Mouse (Mus musculus): ENCODE data around the gene Emp3. TPM values are rescaled to one million over a fixed set of nuclear protein-coding genes. Genes with fewer than 3 reads are reported as not detected.
"Not testable (repeated sequence)": the region's sequence is repeated elsewhere in the genome, so short reads cannot be mapped to it uniquely, and the experiment has no call there.

The Emp3 gene
- polyA plus RNA-seq, 1 experiment from 2014 or later = 58.4 TPM

DNA sequence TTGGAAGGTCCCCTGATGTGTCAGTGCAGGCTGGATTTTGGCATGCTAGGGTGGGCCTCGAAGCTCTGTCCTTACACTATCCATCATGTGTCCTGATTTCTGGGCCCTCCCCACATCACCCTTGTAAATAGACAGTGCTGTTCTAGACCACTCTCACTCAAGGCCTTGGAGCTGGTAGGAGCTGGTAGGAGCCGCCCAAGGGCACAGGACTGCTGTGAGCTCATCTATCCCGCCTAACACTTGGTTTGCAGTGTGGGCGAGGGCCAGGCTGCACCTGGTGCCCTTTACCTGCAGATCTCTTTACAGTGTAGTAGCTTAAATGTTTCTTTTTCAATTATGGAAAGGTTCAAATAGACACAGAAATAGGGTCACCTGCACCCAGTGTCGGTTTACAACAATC, 6.2 kb downstream of the Emp3 start:
- Histone ChIP-seq H3K27ac (peak overlapping the region; percentile 3; the same call in 1 of the 2 replicates), H3K27me3 (no peaks in the 10 kb centered on the region), H3K4me3 (replicated peaks) (no peak overlapping the region), H3K9me3 (no peaks in the 10 kb centered on the region), H3K9ac (replicated peaks) (no peak overlapping the region), H3K4me2 (no peak overlapping the region), H3K36me3 (peaks cover 27% of the 10 kb centered on the region), H3K4me1 (replicated peaks) (peaks cover 41% of the 10 kb centered on the region)
- no peak for ATAC-seq (ENCODE audit: insufficient number of reproducible peaks, insufficient read depth, low FRiP score, low TSS enrichment, low read depth)
- WGBS = 80% methylated on average over 5 of the region's 5 CpGs

DNA sequence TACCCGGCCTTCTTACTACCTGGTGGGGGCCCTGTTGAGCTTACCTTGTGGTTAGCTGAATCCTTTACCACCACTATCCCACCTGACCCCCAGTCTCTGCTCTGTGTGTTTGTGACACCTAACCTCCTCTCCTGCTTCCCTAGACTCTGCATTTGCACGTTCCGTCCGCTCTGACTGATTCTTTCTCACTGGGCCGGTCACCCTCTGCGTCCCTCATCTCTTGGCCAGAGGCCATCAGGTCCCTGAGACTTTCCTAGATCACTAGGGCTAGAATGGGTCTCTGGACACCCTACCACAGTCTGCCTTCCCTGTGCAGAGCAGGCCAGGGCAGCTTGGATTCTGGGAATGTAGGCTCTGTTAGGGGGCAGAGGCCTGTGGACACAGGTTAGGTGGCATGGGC, 7.1 kb downstream of the Emp3 start:
- WGBS = 82% methylated on average over 6 of the region's 6 CpGs
- Histone ChIP-seq H3K27me3 (no peaks in the 10 kb centered on the region), H3K4me2 (no peak overlapping the region), H3K4me1 (replicated peaks) (peaks cover 36% of the 10 kb centered on the region), H3K9me3 (no peaks in the 10 kb centered on the region), H3K9ac (replicated peaks) (no peak overlapping the region; the same call in 1 of the 2 replicates), H3K36me3 (peaks cover 34% of the 10 kb centered on the region), H3K4me3 (replicated peaks) (no peak overlapping the region), H3K27ac (no peak overlapping the region)
- no peak for ATAC-seq (ENCODE audit: insufficient number of reproducible peaks, insufficient read depth, low FRiP score, low TSS enrichment, low read depth)

DNA sequence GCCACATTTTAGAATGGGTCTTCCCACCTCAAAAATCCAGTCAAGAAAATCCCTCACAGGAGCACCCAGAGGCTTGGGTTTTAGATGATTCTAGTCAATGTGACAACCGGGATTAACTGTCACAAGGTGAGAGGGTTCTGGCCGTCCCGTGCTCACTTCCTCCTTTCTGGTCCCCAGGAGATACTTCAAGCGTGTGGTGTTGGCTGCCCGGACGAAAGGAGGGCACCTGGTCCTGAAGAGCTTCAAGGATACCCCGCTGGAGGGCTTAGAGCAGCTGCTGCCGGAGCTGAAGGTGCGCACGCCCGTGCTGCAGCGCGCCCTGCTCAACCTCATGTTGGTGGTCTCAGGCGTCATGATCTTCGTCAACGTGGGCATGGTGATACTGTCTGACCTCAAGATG, 12.1 kb downstream of the Emp3 start:
- no peak for ATAC-seq (ENCODE audit: insufficient number of reproducible peaks, insufficient read depth, low FRiP score, low TSS enrichment, low read depth)
- no peaks in the 10 kb centered on the region for H3K27me3 ChIP-seq
- peaks cover 42% of the 10 kb centered on the region for H3K36me3 ChIP-seq
- H3K4me2 ChIP-seq = no peak overlapping the region
- H3K4me3 ChIP-seq (replicated peaks) = no peak overlapping the region
- H3K27ac ChIP-seq = no peak overlapping the region
- H3K9ac ChIP-seq (replicated peaks) = no peak overlapping the region
- WGBS = 92% methylated on average over 16 of the region's 16 CpGs
- peaks cover under 1% of the 10 kb centered on the region; the same call in 1 of the 2 replicates for H3K4me1 ChIP-seq (replicated peaks)
- H3K9me3 ChIP-seq = no peaks in the 10 kb centered on the region

DNA sequence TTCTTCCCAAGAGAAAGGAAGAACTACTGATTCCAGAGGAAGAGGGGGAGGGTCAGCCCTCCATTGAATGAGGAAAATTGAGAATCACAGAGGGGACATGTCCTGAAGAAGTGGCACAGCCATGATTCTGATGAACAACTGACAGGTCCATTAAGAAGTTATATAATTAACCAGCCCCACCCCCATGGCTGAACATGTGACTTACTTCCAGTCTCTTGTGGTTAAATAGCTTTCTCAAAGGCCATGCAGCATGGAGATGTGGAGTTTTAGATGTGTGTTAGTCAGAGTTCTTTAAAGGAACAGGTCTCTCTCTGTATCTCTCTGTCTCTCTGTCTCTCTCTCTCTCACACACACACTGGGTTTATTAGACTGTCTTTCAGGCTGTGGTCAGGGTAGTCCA, 12.8 kb downstream of the Emp3 start:
- ATAC-seq (ENCODE audit: insufficient number of reproducible peaks, insufficient read depth, low FRiP score, low TSS enrichment, low read depth) = no peak
- Histone ChIP-seq H3K4me3 (replicated peaks) (no peak overlapping the region), H3K4me1 (replicated peaks) (no peaks in the 10 kb centered on the region)

DNA sequence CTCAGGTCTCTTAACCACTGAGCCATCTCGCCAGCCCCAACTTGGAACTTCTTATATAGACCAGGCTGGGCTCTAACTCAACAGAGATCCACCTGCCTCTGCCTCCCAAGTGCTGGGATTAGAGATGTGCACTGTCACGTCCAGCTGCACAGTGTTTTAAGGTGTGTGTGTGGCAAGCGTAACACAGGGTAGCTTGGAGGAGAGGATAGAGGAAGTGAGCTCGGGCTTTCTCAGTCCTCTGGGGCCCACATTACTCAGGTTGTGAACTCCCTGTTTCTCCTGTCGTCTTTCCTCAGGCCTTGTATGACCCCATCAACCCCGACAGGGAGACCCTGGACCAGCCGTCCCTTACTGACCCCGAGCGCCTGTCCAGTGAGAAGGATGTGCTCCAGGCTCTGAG, 14.6 kb downstream of the Emp3 start:
- H3K9me3 ChIP-seq = no peaks in the 10 kb centered on the region
- no peak overlapping the region for H3K4me3 ChIP-seq (replicated peaks)
- ATAC-seq (ENCODE audit: insufficient number of reproducible peaks, insufficient read depth, low FRiP score, low TSS enrichment, low read depth) = no peak
- no peaks in the 10 kb centered on the region for H3K4me1 ChIP-seq (replicated peaks)
- H3K27me3 ChIP-seq = no peaks in the 10 kb centered on the region
- H3K27ac ChIP-seq = no peak overlapping the region
- H3K36me3 ChIP-seq = peaks cover 32% of the 10 kb centered on the region
- 91% methylated on average over 9 of the region's 9 CpGs for WGBS
- no peak overlapping the region for H3K4me2 ChIP-seq
- no peak overlapping the region for H3K9ac ChIP-seq (replicated peaks)

More for the DNA sequence above, 12.8 kb downstream of the Emp3 start:
- no peak overlapping the region for H3K27ac ChIP-seq
- peaks cover 37% of the 10 kb centered on the region for H3K36me3 ChIP-seq
- H3K9ac ChIP-seq (replicated peaks) = no peak overlapping the region
- no peaks in the 10 kb centered on the region for H3K27me3 ChIP-seq
- no peaks in the 10 kb centered on the region for H3K9me3 ChIP-seq
- no peak overlapping the region for H3K4me2 ChIP-seq

DNA sequence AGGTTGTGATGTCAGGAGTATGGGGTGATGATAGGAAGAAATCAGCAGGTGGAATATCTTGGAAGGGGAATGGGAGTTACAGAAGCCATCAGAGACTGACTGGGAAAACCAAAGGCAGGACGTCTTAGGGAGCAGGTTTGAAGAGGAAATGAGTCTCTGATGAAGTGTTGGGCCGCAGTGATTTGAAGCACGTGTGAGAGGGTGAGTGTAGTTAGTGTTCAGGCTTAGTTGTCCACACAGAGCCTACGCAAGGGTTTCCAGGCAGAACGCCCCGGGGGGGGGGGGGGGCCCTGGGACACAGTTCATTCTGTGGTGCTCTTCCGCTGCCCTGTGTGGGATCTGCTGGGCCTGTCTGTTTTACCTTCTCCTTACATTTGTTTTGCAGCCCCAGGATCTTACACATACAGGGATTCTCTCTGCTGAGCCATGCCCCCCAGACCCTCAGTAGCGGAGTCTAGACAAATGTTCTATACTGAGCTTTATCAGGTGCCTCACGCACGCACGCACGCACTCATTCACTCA, 18.7 kb downstream of the Emp3 start:
- Histone ChIP-seq H3K9me3 (no peaks in the 10 kb centered on the region), H3K4me3 (replicated peaks) (no peak overlapping the region), H3K27ac (0 out of 2 replicates have a peak overlapping the region, but pooled peaks have one; percentile 45), H3K27me3 (no peaks in the 10 kb centered on the region), H3K4me1 (replicated peaks) (no peaks in the 10 kb centered on the region), H3K36me3 (no peaks in the 10 kb centered on the region), H3K9ac (replicated peaks) (no peak overlapping the region), H3K4me2 (no peak overlapping the region)
- ATAC-seq (ENCODE audit: insufficient number of reproducible peaks, insufficient read depth, low FRiP score, low TSS enrichment, low read depth) = no peak
- 65% methylated on average over 11 of the region's 12 CpGs for WGBS

DNA sequence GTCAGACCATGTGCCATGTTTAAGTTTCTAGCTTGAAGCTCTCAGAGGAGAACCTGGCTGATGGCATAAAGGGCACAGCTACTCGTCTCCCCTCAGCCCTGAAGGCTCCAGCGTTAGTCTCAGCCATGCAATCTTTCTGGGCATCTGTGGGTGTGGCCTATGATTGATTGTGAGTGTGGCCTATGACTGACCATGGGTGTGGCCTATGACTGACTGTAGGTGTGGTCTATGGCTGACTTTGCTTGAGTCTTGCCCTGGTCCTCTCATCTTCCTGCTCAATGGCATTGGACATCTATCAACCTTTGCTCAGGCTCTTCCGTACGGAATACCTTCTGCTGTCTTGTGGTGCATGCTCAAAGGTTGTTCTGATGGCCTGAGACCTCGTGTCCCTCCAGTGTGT, 19.6 kb downstream of the Emp3 start:
- ATAC-seq (ENCODE audit: insufficient number of reproducible peaks, insufficient read depth, low FRiP score, low TSS enrichment, low read depth) = no peak
- H3K27me3 ChIP-seq = no peaks in the 10 kb centered on the region
- H3K4me1 ChIP-seq (replicated peaks) = no peaks in the 10 kb centered on the region
- H3K9ac ChIP-seq (replicated peaks) = no peak overlapping the region
- no peak overlapping the region for H3K4me2 ChIP-seq
- no peaks in the 10 kb centered on the region for H3K36me3 ChIP-seq
- 49% methylated on average over 5 of the region's 5 CpGs for WGBS
- H3K9me3 ChIP-seq = no peaks in the 10 kb centered on the region
- H3K4me3 ChIP-seq (replicated peaks) = no peak overlapping the region
- H3K27ac ChIP-seq = no peak overlapping the region

DNA sequence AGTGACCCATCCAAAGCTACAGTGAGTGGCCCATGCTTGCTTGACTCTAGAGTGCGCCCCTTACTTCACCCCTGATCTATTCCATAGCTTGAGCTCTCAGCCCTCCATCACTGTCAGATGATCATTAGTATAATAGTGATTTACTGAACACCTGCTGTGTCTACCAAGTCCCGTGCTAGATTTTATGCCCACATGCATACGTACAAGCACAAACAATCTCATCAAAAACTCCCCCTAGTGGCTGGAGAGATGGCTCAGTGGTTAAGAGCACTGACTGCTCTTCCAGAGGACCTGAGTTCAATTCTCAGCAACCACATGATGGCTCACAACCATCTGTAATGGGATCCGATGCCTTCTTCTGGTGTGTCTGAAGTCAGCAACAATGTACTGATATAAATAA, 23.1 kb downstream of the Emp3 start:
- not testable (repeated sequence) for H3K36me3 ChIP-seq; H3K9me3 ChIP-seq; H3K9ac ChIP-seq (replicated peaks); H3K27me3 ChIP-seq; ATAC-seq (ENCODE audit: insufficient number of reproducible peaks, insufficient read depth, low FRiP score, low TSS enrichment, low read depth); H3K27ac ChIP-seq; H3K4me1 ChIP-seq (replicated peaks)
- Histone ChIP-seq H3K4me2 (peak overlapping the region; percentile 76), H3K4me3 (replicated peaks) (peak overlapping the region; percentile 50; the same call in 1 of the 2 replicates)
- 51% methylated on average over 4 of the region's 4 CpGs for WGBS

DNA sequence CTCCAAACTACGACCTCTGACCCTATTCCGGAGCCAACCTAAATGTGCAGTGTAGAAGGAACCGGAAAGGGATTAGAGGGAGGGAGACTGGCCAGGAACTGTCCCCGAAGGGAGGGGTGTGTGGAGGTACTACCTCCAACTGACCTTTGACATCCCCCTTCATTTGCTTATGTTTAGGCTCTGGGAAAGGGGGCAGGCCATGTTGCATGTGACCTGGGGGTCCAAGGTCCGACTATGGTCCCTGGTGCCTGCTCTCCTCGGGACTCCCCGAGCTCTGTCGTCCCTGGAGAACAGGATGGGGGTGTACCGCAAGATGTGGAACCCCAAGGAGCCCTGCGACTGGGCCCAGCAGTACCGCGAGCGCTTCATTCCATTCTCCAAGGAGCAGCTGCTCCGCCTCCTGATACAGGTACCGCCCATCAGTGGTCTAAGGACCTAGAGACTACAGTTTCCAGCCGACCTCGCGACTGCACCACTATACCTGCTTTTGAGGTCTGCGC, 23.9 kb downstream of the Emp3 start:
- peak overlapping the region; percentile 68 for H3K27ac ChIP-seq
- 2% methylated on average over 19 of the region's 19 CpGs for WGBS

DNA sequence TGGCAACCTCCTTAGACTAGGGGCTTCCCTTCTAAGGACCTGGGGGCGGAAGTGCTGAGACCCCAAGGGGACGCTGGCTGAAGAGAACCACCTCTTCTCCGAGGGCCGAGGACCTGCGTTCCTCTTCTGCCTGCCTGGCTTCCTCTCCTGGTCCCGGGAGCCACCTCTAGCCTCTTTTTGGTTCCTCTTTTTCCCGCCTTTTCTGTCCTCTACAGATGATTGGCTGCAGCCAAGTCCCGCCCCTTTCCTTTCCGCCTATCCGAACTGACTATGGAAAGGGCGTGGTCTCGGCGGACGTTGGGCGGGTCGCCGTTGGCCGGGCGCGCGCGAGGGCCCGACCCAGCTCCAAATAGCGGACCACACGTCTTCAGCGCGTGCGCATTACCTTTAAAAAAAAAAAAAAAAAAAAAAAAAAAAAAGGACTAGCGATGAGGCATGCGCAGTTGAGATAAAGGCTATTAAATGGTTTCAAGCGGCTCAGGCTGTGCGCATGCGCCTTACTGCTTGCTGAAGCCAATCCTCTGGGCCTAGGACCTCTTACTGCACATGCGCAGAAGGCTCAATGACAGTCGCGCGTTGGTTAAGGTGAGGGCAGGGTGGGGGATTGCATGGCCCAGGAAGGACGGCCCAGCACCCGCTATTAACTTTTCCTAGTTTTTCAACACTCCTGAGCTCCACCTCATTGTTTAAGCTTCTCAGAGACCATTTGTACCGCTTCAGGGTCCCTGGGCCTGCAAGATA, 24.5 kb downstream of the Emp3 start, which contains the start of the genes Syngr4 and Tmem143:
Gene Syngr4, minus strand, starts transcription at position 198 of the 741 bp plus-strand sequence.
Gene Tmem143, plus strand, starts transcription at position 425 of the 741 bp plus-strand sequence.
- peak; percentile 86 for ATAC-seq (ENCODE audit: insufficient number of reproducible peaks, insufficient read depth, low FRiP score, low TSS enrichment, low read depth)
- H3K4me2 ChIP-seq = peak within 1 kb of the TSS; percentile 76
- peak within 1 kb of the TSS; percentile 68 for H3K27ac ChIP-seq
- no peaks in the 10 kb centered on the region for H3K9me3 ChIP-seq
- H3K27me3 ChIP-seq = no peaks in the 10 kb centered on the region
- no peaks in the 10 kb centered on the region for H3K4me1 ChIP-seq (replicated peaks)
- WGBS = under 1% methylated on average over 40 of the region's 40 CpGs
- H3K9ac ChIP-seq (replicated peaks) = peak within 1 kb of the TSS; percentile 65
- peak within 1 kb of the TSS; percentile 50 for H3K4me3 ChIP-seq (replicated peaks)
- no peaks in the 10 kb centered on the region for H3K36me3 ChIP-seq

More for the DNA sequence above, 23.9 kb downstream of the Emp3 start:
- H3K27me3 ChIP-seq = no peaks in the 10 kb centered on the region
- peak overlapping the region; percentile 50 for H3K4me3 ChIP-seq (replicated peaks)
- H3K9ac ChIP-seq (replicated peaks) = peak overlapping the region; percentile 65
- H3K36me3 ChIP-seq = no peaks in the 10 kb centered on the region
- no peaks in the 10 kb centered on the region for H3K4me1 ChIP-seq (replicated peaks)
- H3K4me2 ChIP-seq = peak overlapping the region; percentile 76
- ATAC-seq (ENCODE audit: insufficient number of reproducible peaks, insufficient read depth, low FRiP score, low TSS enrichment, low read depth) = peak; percentile 63
- no peaks in the 10 kb centered on the region for H3K9me3 ChIP-seq

DNA sequence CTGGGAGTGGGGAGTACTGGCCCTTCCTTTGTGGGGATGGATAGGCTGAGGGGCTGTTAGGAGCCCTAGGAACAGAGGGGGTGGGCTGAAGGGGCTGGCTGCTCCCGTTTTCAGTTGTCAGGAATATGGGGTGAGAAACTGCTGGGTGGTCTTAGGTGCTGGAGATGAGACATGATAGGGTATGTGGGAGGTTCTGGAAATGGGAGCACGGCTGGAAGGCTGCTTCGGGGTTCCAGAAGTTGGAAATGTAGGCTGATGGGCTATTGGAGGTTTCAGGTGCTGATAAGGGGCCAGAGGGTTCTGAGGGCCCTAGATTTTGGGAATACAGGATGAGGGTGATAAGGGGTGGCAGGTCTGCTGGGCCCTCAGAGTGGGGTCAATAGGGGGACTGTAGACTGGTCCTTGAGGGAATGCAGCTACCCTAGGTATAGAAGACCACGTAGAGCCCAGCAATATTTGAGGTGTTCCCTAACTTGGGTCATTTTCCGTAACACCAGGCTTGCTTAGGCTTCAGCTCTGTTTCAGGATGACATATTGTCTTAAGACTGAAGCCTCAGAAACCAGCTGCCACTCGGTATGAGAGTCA, 25.2 kb downstream of the Emp3 start:
- H3K4me2 ChIP-seq = peak overlapping the region; percentile 49
- H3K4me3 ChIP-seq (replicated peaks) = peak overlapping the region; percentile 29
- no peak overlapping the region for H3K9ac ChIP-seq (replicated peaks)
- ATAC-seq (ENCODE audit: insufficient number of reproducible peaks, insufficient read depth, low FRiP score, low TSS enrichment, low read depth) = 0 out of 2 replicates have a peak, but pooled peaks have one; percentile 2
- no peaks in the 10 kb centered on the region for H3K36me3 ChIP-seq
- WGBS = 76% methylated on average over 6 of the region's 6 CpGs
- no peaks in the 10 kb centered on the region for H3K27me3 ChIP-seq
- no peaks in the 10 kb centered on the region for H3K4me1 ChIP-seq (replicated peaks)
- H3K27ac ChIP-seq = no peak overlapping the region
- H3K9me3 ChIP-seq = no peaks in the 10 kb centered on the region

Measured in limb, embryonic 12.5 days (tissue).